ENCODE assay signal across 11 mouse cellular contexts in the genomic region with DNA sequence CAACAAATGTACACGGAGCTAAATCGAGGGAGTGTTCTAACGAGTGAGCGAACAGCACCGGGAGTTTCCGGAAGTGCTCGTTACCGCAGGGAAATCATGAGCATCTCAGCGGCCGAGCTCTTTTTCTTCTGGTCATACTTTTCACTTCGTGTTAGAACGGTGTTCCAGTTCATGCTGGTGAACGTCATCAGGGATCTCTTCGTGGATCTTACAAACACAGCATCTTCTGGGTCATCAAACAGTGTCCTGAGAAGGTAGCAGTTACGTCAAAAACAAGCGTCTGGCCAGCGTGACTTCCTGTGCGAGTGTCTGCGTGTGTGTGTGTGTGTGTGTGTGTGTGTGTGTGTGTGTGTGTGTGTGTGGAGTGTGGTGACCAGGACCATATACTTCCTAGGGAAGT. TPM values are rescaled to one million over a fixed set of nuclear protein-coding genes. Genes with fewer than 3 reads are reported as not detected.
A peak's percentile ranks its signal among the peaks of the same experiment; 100 is the strongest.
DNase-seq lines count a peak whose midpoint lies in the region; ATAC-seq and TF ChIP-seq lines count a peak whose summit lies in the region.
"Had no signal": no experiment of that assay in that cellular context is flagged by ENCODE, and none has a peak within 500 bp of the region (broad histone marks: within the 10 kb centered on the region; RNA-seq: fewer than 3 reads in every experiment).

No protein-coding gene starts in this region.

- H3K9ac ChIP-seq in heart, embryonic 16.5 days (ENCODE audit: low read length), result no peak overlapping the region
- H3K9ac ChIP-seq in neural tube, embryonic 15.5 days (replicated peaks), result no peak overlapping the region
- H3K9ac ChIP-seq in stomach, postnatal 0 days (ENCODE audit: low read length), result no peak overlapping the region
- H3K9ac ChIP-seq: neural tube, embryonic 12.5 days had no signal

- no peaks in the 10 kb centered on the region for H3K9me3 ChIP-seq in heart, embryonic 16.5 days (replicated peaks; ENCODE audit: control insufficient read depth, low read length)
- H3K9me3 ChIP-seq in neural tube, embryonic 15.5 days (replicated peaks), result no peaks in the 10 kb centered on the region
- H3K9me3 ChIP-seq in stomach, postnatal 0 days (ENCODE audit: control insufficient read depth, low read length), result no peaks in the 10 kb centered on the region
- H3K9me3 ChIP-seq: neural tube, embryonic 12.5 days had no signal

- H3K36me3 ChIP-seq in heart, embryonic 16.5 days (ENCODE audit: control insufficient read depth, insufficient read depth), result no peaks in the 10 kb centered on the region
- H3K36me3 ChIP-seq in neural tube, embryonic 15.5 days, result no peaks in the 10 kb centered on the region
- no peaks in the 10 kb centered on the region for H3K36me3 ChIP-seq in stomach, postnatal 0 days (ENCODE audit: control insufficient read depth, insufficient read depth, low read length)
- H3K36me3 ChIP-seq: neural tube, embryonic 12.5 days had no signal

- no peak for DNase-seq in heart, adult 9 months (ENCODE audit: low spot score in 2 of 2)
- peak; percentile 42 for DNase-seq in R1 (ENCODE audit: low read depth, low spot score)
- DNase-seq in kidney, postnatal 10 days, result no peak
- DNase-seq in gastrocnemius, postnatal 10 days, result no peak
- DNase-seq in stomach, postnatal 0 days (ENCODE audit: low spot score), result no peak

- no peak overlapping the region for H3K27ac ChIP-seq in heart, embryonic 16.5 days (ENCODE audit: low read length)
- no peak overlapping the region for H3K27ac ChIP-seq in neural tube, embryonic 15.5 days (replicated peaks)
- no peak overlapping the region for H3K27ac ChIP-seq in stomach, postnatal 0 days (replicated peaks)
- H3K27ac ChIP-seq: neural tube, embryonic 12.5 days had no signal

- no peak overlapping the region for H3K4me3 ChIP-seq in heart, embryonic 16.5 days (ENCODE audit: low read length)
- H3K4me3 ChIP-seq in neural tube, embryonic 15.5 days (replicated peaks), result no peak overlapping the region
- H3K4me3 ChIP-seq in stomach, postnatal 0 days (ENCODE audit: low read depth, low read length), result no peak overlapping the region
- H3K4me3 ChIP-seq: neural tube, embryonic 12.5 days had no signal

- H3K4me2 ChIP-seq in heart, embryonic 16.5 days (ENCODE audit: low read depth, low read length), result 0 out of 2 replicates have a peak overlapping the region, but pooled peaks have one; percentile 7
- H3K4me2 ChIP-seq in neural tube, embryonic 15.5 days, result peak overlapping the region; percentile 47
- no peak overlapping the region for H3K4me2 ChIP-seq in stomach, postnatal 0 days (replicated peaks; ENCODE audit: low read depth)

- WGBS in heart, embryonic 16.5 days, result 77% methylated on average over 19 of the region's 19 CpGs
- 60% methylated on average over 19 of the region's 19 CpGs for WGBS in neural tube, embryonic 15.5 days
- WGBS in stomach, postnatal 0 days, result 75% methylated on average over 19 of the region's 19 CpGs

- no peak for TF ChIP-seq CTCF in stomach, postnatal 0 days (IDR thresholded peaks at IDR 0.05; ENCODE audit: low read depth)

- peaks cover 6% of the 10 kb centered on the region for H3K4me1 ChIP-seq in heart, embryonic 16.5 days (ENCODE audit: control insufficient read depth, insufficient read depth, low read length)
- peaks cover 12% of the 10 kb centered on the region for H3K4me1 ChIP-seq in neural tube, embryonic 15.5 days
- H3K4me1 ChIP-seq in stomach, postnatal 0 days (replicated peaks; ENCODE audit: control insufficient read depth, insufficient read depth), result no peaks in the 10 kb centered on the region

- H3K27me3 ChIP-seq in heart, embryonic 16.5 days (ENCODE audit: control insufficient read depth, insufficient read depth, low read length), result no peaks in the 10 kb centered on the region
- H3K27me3 ChIP-seq in neural tube, embryonic 15.5 days (replicated peaks), result no peaks in the 10 kb centered on the region
- no peaks in the 10 kb centered on the region for H3K27me3 ChIP-seq in stomach, postnatal 0 days (ENCODE audit: control insufficient read depth, insufficient read depth, low read length)
- H3K27me3 ChIP-seq: neural tube, embryonic 12.5 days had no signal

- ATAC-seq in heart, embryonic 16.5 days (replicated peaks; ENCODE audit: extremely low read depth, insufficient read depth, low FRiP score), result no peak
- ATAC-seq in inflammation-experienced regulatory T-cells, adult 6 months, result peak; percentile 43
- ATAC-seq in neural tube, embryonic 15.5 days (ENCODE audit: low FRiP score), result no peak
- no peak for ATAC-seq in stomach, postnatal 0 days (ENCODE audit: low FRiP score, low TSS enrichment)
- ATAC-seq: Patski had no signal

- no peak for TF ChIP-seq EP300 in stomach, postnatal 0 days (optimal IDR thresholded peaks at IDR 0.05)

RNA-seq across cellular contexts. Expression of a gene that starts 44.7 kb away (rescaled TPM):
- polyA plus RNA-seq in heart, embryonic 16.5 days (2015; fragmentation: Nextera tagmentation; extraction: Ambion mirVana), result not detected in 2 replicates
- under 1 TPM in 1 of 3 experiments, not detected in 2; 0.54 TPM for polyA plus RNA-seq in inflammation-experienced regulatory T-cells, adult 6 months (2017; shearing (Covaris generic))
- polyA plus RNA-seq in neural tube, embryonic 15.5 days (2015; fragmentation: Nextera tagmentation; extraction: Ambion mirVana), result not detected in 2 replicates
- total RNA-seq in gastrocnemius, postnatal 10 days (2021), result not detected
- polyA plus RNA-seq in stomach, postnatal 0 days (2015; fragmentation: Nextera tagmentation; extraction: Ambion mirVana), result not detected in 2 replicates
- total RNA-seq: layer of hippocampus, postnatal 36 days had no signal
- polyA plus RNA-seq: neural tube, embryonic 12.5 days; Patski had no signal

RNA-seq across cellular contexts. Expression of a gene that starts 50.6 kb away (rescaled TPM):
- 197 and 210 TPM in 2 replicates for polyA plus RNA-seq in heart, embryonic 16.5 days (2015; fragmentation: Nextera tagmentation; extraction: Ambion mirVana)
- 100 to 1,000 TPM; 133 to 204 (median 162) TPM for polyA plus RNA-seq in inflammation-experienced regulatory T-cells, adult 6 months (2017; shearing (Covaris generic))
- 346 and 378 TPM in 2 replicates for polyA plus RNA-seq in neural tube, embryonic 15.5 days (2015; fragmentation: Nextera tagmentation; extraction: Ambion mirVana)
- 100 to 1,000 TPM; 149 to 155 TPM for total RNA-seq in gastrocnemius, postnatal 10 days (2021)
- polyA plus RNA-seq in stomach, postnatal 0 days (2015; fragmentation: Nextera tagmentation; extraction: Ambion mirVana), result 117 and 122 TPM in 2 replicates

RNA-seq across cellular contexts. Expression of a gene that starts 51.5 kb away (rescaled TPM):
- 26.0 and 26.7 TPM in 2 replicates for polyA plus RNA-seq in heart, embryonic 16.5 days (2015; fragmentation: Nextera tagmentation; extraction: Ambion mirVana)
- 10 to 100 TPM; 37.6 to 51.3 (median 47.3) TPM for polyA plus RNA-seq in inflammation-experienced regulatory T-cells, adult 6 months (2017; shearing (Covaris generic))
- polyA plus RNA-seq in neural tube, embryonic 15.5 days (2015; fragmentation: Nextera tagmentation; extraction: Ambion mirVana), result 73.9 and 80.3 TPM in 2 replicates
- 10 to 100 TPM; 13.0 to 16.5 TPM for total RNA-seq in gastrocnemius, postnatal 10 days (2021)
- 27.4 and 29.6 TPM in 2 replicates for polyA plus RNA-seq in stomach, postnatal 0 days (2015; fragmentation: Nextera tagmentation; extraction: Ambion mirVana)
